Mouse (Mus musculus): ENCODE measurements around the gene Atad2b.
A peak's percentile ranks its signal among the peaks of the same experiment; 100 is the strongest.
"Not testable (repeated sequence)": the region's sequence is repeated elsewhere in the genome, so short reads cannot be mapped to it uniquely, and the experiment has no call there.

The Atad2b gene

GRCm38 (mm10) chr12:4916994-4917804 lies at the start of gene Atad2b:
TSS of gene Atad2b (plus strand) at chr12:4917353.
- DNase-seq (ENCODE audit: low read depth, low spot score) = peak; percentile 95

DNA sequence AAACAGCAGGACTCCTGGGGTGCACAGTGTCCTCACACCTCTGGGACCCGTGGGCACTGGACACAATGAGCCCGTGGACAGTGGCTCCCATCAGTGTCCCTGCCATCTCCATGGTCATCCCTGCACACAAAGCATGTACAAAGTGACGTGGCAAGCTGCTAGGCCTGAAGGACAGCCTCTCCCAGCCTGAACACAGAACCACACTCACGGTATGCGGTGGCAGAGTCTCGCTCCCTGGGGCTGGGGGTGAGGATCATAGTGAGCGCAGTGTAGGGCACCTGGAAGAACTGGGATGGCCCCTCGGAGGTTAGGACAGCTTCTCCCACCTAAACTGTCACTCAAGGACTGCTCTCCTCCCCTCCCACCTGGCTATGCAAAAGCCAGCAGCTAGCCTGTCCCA lies 48.2 kb upstream of the Atad2b start:
- no peak for DNase-seq (ENCODE audit: low read depth, low spot score)

DNA sequence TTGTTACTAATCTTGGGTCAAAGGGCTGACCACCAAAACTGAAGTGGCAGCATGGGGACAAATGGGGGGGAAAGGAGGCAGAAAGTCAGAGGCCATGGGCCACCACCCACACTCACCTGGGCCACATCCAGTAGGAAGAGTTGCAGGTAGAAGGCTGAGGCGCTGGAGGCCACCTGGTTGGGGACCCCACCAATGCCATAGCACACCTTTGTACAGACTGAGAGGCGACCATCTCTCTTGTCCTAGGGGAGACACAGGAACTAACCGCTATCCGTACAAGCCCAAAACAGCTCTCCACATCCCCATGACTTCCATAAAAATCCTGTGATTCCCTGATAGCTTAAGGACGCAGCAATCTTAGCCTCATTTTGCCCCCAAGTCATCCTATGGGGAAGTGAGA lies 45.9 kb upstream of the Atad2b start:
- DNase-seq (ENCODE audit: low read depth, low spot score) = no peak

GRCm38 (mm10) chr12:4872273-4872672 lies 44.9 kb upstream of the Atad2b start:
- DNase-seq (ENCODE audit: low read depth, low spot score) = peak; percentile 46

DNA sequence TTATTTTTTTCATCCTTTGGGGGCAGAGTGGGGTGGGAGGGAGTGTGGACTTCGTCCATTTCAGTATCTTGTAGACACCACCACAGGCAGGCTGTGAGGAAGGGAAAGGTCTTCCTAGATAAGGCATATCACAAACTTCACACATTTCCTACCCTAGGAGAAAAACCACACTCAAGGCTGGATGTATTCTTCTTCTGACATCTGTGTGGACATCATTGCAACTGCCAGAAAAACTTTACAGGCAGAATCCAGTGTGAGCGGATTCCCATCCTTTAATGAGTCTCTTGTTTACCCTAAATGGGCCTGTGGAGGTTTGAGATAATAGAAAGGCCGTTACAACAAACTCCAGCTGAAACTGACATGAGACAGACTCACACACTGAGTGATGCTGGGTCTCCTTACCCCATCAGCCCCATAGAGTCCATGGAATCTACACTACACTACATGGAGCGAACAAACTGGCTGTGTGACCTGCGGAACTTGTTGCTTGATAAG lies 44.1 kb upstream of the Atad2b start:
- no peak for DNase-seq (ENCODE audit: low read depth, low spot score)

GRCm38 (mm10) chr12:4873531-4873930 lies 43.6 kb upstream of the Atad2b start:
- DNase-seq (ENCODE audit: low read depth, low spot score) = no peak

GRCm38 (mm10) chr12:4874161-4874927 lies 42.8 kb upstream of the Atad2b start, which contains the start of gene Mfsd2b:
TSS of gene Mfsd2b (minus strand) at chr12:4874359.
- DNase-seq (ENCODE audit: low read depth, low spot score) = peak; percentile 75

DNA sequence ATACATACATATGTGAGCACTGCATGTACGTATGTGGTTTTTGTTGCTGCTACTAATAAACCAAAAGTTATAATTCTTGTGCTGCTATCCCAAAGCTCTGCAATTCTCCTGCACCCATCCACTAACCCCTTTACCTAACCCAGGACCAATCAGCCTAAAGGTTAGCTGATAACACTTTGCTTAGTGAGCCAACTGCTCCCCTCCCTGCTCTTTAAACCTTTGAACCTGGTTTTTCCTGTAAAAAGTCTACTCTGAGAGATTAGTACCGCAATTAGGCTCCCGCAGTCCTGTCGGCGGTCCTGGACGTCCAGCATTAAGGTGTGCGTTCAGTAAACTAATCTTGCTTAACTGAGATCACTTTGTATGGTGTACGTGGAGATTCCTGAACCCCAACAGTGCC lies 41.5 kb upstream of the Atad2b start:
- no peak for DNase-seq (ENCODE audit: low read depth, low spot score)

GRCm38 (mm10) chr12:4878296-4878783 lies 38.8 kb upstream of the Atad2b start:
- DNase-seq (ENCODE audit: low read depth, low spot score) = no peak

DNA sequence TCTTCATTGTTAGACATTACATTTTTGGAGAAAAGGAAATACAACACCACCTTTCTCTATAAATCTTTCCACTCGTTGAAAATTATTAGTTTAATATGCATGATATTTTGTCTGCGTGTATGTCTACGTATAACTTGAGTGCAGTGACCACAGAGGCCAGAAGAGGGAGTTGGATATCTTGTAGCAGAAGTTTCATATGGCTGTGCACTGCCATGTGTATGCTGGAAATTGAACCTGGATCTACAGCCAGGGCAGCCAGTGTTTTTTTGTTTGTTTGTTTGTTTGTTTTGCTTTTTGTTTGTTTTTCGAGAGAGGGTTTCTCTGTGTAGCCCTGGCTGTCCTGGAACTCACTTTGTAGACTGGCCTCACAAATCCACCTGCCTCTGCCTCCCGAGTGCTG lies 38.1 kb upstream of the Atad2b start:
- DNase-seq (ENCODE audit: low read depth, low spot score) = peak; percentile 31

GRCm38 (mm10) chr12:4882086-4882485 lies 35.1 kb upstream of the Atad2b start:
- no peak for DNase-seq (ENCODE audit: low read depth, low spot score)

DNA sequence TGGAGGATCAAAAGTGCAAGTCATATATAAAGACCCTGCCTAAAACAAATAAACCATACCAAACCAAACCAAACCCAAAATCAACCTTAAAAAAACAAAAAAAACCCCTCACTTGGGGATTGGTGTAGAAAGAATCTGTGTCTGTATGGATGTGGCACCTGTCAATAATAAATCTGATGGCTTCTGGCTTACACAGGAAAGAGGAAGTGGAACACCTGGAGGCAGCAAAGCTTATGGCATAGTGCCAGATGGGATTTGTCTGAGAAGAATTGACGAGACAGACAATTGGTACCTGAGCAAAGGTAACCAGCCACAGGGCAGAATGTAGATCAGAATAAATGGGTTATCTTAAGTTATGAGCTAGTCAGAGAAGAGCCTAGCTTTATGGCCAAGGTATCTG lies 32.1 kb upstream of the Atad2b start:
- DNase-seq (ENCODE audit: low read depth, low spot score) = peak; percentile 49

DNA sequence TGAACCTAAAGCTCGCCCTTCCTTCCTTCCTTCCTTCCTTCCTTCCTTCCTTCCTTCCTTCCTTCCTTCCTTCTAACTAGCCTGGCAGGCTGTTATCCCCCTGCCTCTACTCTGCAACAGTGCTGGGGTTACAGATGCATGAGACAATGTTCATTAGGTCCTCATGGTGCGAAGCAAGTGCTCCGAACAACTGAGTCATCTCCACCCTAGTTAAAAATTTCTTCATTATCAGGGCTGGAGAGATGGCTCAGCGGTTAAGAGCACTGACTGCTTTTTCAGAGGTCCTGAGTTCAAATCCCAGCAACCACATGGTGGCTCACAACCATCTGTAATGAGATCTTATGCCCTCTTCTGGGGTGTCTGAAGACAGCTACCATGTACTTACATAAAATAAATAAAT lies 30.6 kb upstream of the Atad2b start:
- not testable (repeated sequence) for DNase-seq (ENCODE audit: low read depth, low spot score)

- no peak for DNase-seq (ENCODE audit: low read depth, low spot score)
Measured at GRCm38 (mm10) chr12:4888739-4889138, 28.4 kb upstream of the Atad2b start.

DNA sequence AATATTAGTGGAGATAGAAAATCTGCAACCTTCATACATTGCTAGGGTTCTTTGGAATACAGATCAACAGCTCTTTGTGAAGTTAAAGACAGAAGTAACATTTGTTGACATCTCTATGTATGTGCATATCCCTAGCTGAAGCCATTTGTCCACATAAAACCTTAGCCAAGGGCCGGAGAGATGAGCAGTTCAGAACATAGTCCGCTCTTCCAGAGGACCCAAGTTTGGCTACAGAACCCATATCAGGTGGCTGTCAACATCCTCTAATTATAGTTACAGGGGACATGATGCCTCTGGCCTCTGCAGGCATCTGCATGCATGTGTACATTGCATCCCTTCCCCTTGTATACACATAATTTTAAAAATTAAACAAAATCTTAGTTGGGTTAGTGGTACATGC lies 27.9 kb upstream of the Atad2b start:
- no peak for DNase-seq (ENCODE audit: low read depth, low spot score)

GRCm38 (mm10) chr12:4889891-4890290 lies 27.3 kb upstream of the Atad2b start:
- DNase-seq (ENCODE audit: low read depth, low spot score) = no peak

GRCm38 (mm10) chr12:4898024-4898423 lies 19.1 kb upstream of the Atad2b start:
- DNase-seq (ENCODE audit: low read depth, low spot score) = no peak

DNA sequence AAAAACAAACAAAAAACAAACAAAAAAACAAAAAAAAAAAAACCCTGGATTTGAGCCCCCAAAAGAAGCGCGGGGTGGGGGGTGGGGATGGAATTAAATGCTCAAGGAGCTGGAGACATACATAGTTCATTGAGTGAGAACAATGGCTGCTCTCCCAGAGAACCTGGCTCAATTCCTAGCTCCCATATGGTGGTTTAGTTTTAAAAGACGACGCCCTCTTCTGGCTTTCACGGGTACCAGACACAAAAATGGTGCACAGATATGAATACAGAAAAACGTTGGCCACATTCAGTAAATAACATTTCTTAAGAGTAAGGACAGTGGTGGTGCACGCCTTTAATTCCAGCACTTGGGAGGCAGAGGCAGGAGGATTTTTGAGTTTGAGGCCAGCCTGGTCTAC lies 11.2 kb upstream of the Atad2b start:
- no peak for DNase-seq (ENCODE audit: low read depth, low spot score)

GRCm38 (mm10) chr12:4906476-4906875 lies 10.7 kb upstream of the Atad2b start:
- no peak for DNase-seq (ENCODE audit: low read depth, low spot score)

- DNase-seq (ENCODE audit: low read depth, low spot score) = peak; percentile 95
Measured at GRCm38 (mm10) chr12:4906951-4907906, 9.9 kb upstream of the Atad2b start, which contains the start of gene Ubxn2a. TSS of gene Ubxn2a (minus strand) at chr12:4907705.

- DNase-seq (ENCODE audit: low read depth, low spot score) = peak; percentile 35
Measured at GRCm38 (mm10) chr12:4908391-4908790, 8.8 kb upstream of the Atad2b start.
